Mouse (Mus musculus): ENCODE data around the gene Spem2.
"Not testable (repeated sequence)": the region's sequence is repeated elsewhere in the genome, so short reads cannot be mapped to it uniquely, and the experiment has no call there.

The Spem2 gene

GRCm38 (mm10) chr11:69818365-69818764 lies at the start of gene Spem2:
TSS of gene Spem2 (minus strand) at chr11:69818465.
- DNase-seq = no peak

- no peak for DNase-seq
Observed at GRCm38 (mm10) chr11:69867335-69867734, 49.1 kb upstream of the Spem2 start.

- DNase-seq = no peak
Observed at GRCm38 (mm10) chr11:69865561-69865960, 47.3 kb upstream of the Spem2 start.

- no peak for DNase-seq
Observed at GRCm38 (mm10) chr11:69864138-69864860, 46.0 kb upstream of the Spem2 start.

GRCm38 (mm10) chr11:69863729-69864128 lies 45.5 kb upstream of the Spem2 start:
- not testable (repeated sequence) for DNase-seq

- DNase-seq = no peak
Observed at GRCm38 (mm10) chr11:69858113-69858998, 40.1 kb upstream of the Spem2 start, which contains the start of gene Tnk1. TSS of gene Tnk1 (minus strand) at chr11:69858730.

- DNase-seq = peak; percentile 48
Observed at GRCm38 (mm10) chr11:69855347-69855746, 37.1 kb upstream of the Spem2 start.

- DNase-seq = no peak
Observed at GRCm38 (mm10) chr11:69854680-69855079, 36.4 kb upstream of the Spem2 start.

- DNase-seq = no peak
Observed at GRCm38 (mm10) chr11:69853994-69854393, 35.7 kb upstream of the Spem2 start.

- no peak for DNase-seq
Observed at GRCm38 (mm10) chr11:69850754-69851153, 32.5 kb upstream of the Spem2 start.

- no peak for DNase-seq
Observed at GRCm38 (mm10) chr11:69849884-69850283, 31.6 kb upstream of the Spem2 start.

GRCm38 (mm10) chr11:69849128-69849527 lies 30.9 kb upstream of the Spem2 start:
- no peak for DNase-seq

GRCm38 (mm10) chr11:69848021-69848420 lies 29.8 kb upstream of the Spem2 start:
- peak; percentile 66 for DNase-seq

GRCm38 (mm10) chr11:69846738-69847688 lies 28.7 kb upstream of the Spem2 start:
- DNase-seq = no peak

- peak; percentile 90 for DNase-seq
Observed at GRCm38 (mm10) chr11:69846198-69846680, 28.0 kb upstream of the Spem2 start, which contains the start of gene Plscr3. TSS of gene Plscr3 (plus strand) at chr11:69846376.

- no peak for DNase-seq
Observed at GRCm38 (mm10) chr11:69838714-69839104, 20.4 kb upstream of the Spem2 start.

- peak; percentile 96 for DNase-seq
Observed at GRCm38 (mm10) chr11:69837952-69838713, 19.9 kb upstream of the Spem2 start, which contains the start of gene Tmem256. TSS of gene Tmem256 (plus strand) at chr11:69838514.

GRCm38 (mm10) chr11:69837604-69837951 lies 19.3 kb upstream of the Spem2 start, which contains the start of gene Nlgn2:
TSS of gene Nlgn2 (minus strand) at chr11:69837784.
- no peak for DNase-seq

- DNase-seq = peak; percentile 69
Observed at GRCm38 (mm10) chr11:69836703-69837576, 18.7 kb upstream of the Spem2 start.

GRCm38 (mm10) chr11:69835966-69836335 lies 17.7 kb upstream of the Spem2 start:
- no peak for DNase-seq
